Mouse (Mus musculus) liver, embryonic 14.5 days (tissue): Measurements from ENCODE around the gene Usp2. TPM values are rescaled to one million over a fixed set of nuclear protein-coding genes. Genes with fewer than 3 reads are reported as not detected.

ENCODE experiments used
- ATAC-seq: fragments of 200-750 bp; cut with Nextera tagmentation; 2 replicates; pipeline ENCODE4 v1.8.0; 2017; ENCODE audit warnings: moderate number of reproducible peaks, mild to moderate bottlenecking, moderate library complexity; ENCODE audit not compliant: insufficient read depth
- DNase-seq, 3 experiments: peaks; one replicate each; pipeline ENCODE4 v3.0.0-alpha.2; 2012 to 2013; ENCODE audit warnings: low read depth in 3 of 3, low spot score in 3 of 3
- H3K27ac ChIP-seq: fragments of 300-500 bp; sonication (generic); 2 replicates; pipeline ENCODE4 v1.5.1; 2014; ENCODE audit warnings: moderate library complexity, mild to moderate bottlenecking, control low read depth, inconsistent platforms
- H3K27me3 ChIP-seq: fragments of 300-500 bp; sonication (generic); 2 replicates; pipeline ENCODE4 v1.6.1; 2014; ENCODE audit warnings: mild to moderate bottlenecking, low read length, moderate library complexity; ENCODE audit not compliant: control insufficient read depth, insufficient read depth
- H3K36me3 ChIP-seq: fragments of 300-500 bp; sonication (generic); replicated peaks from 2 replicates; pipeline ENCODE4 v1.6.1; 2014; ENCODE audit warnings: low read depth; ENCODE audit not compliant: control insufficient read depth, insufficient read depth
- H3K4me1 ChIP-seq, 2 experiments: fragments of 200-500 bp in 1 of 2; fragments of 300-500 bp in 1 of 2; sonication (generic) in 1 of 2; replicated peaks; 2 replicates each; pipeline ENCODE4 v1.6.1; 2012 to 2014; ENCODE audit warnings: antibody characterized with exemption in 1 of 2, inconsistent platforms in 1 of 2, low read length in 1 of 2; ENCODE audit not compliant: control insufficient read depth in 2 of 2, insufficient read depth in 2 of 2
- H3K4me2 ChIP-seq: fragments of 300-500 bp; sonication (generic); 2 replicates; pipeline ENCODE4 v1.6.1; 2014; ENCODE audit warnings: low read depth, mild to moderate bottlenecking, control low read depth, moderate library complexity
- H3K4me3 ChIP-seq, 2 experiments: fragments of 200-500 bp in 1 of 2; fragments of 300-500 bp in 1 of 2; sonication (generic) in 1 of 2; 2 replicates each; pipeline ENCODE4 v1.5.1; 2012 to 2014; ENCODE audit warnings: low read depth in 2 of 2, low read length in 2 of 2, mild to moderate bottlenecking in 2 of 2, control low read depth in 1 of 2, inconsistent platforms in 1 of 2, moderate library complexity in 1 of 2; ENCODE audit not compliant: insufficient read depth in 1 of 2
- H3K9ac ChIP-seq: fragments of 300-500 bp; sonication (generic); replicated peaks from 2 replicates; pipeline ENCODE4 v1.6.1; 2014; ENCODE audit warnings: mild to moderate bottlenecking, control low read depth, moderate library complexity
- H3K9me3 ChIP-seq: fragments of 300-500 bp; sonication (generic); 2 replicates; pipeline ENCODE4 v1.6.1; 2016; ENCODE audit warnings: low read length, mixed read lengths; ENCODE audit not compliant: control insufficient read depth
- CTCF ChIP-seq: IDR thresholded peaks from 2 replicates; pipeline ENCODE4 v1.5.1; 2016; ENCODE audit warnings: antibody characterized with exemption, low read depth, control low read depth
- EP300 ChIP-seq: IDR thresholded peaks from 2 replicates; pipeline ENCODE4 v1.6.1; 2016; ENCODE audit warnings: antibody characterized with exemption, low read depth
- WGBS: fragments of 180-500 bp; shearing (Covaris S2); extraction: QIAGEN DNeasy Blood & Tissue Kit; methylation state at CpG from one replicate; pipeline ENCODE4 v1.1.7; 2014; ENCODE audit not compliant: insufficient replicate concordance; 5-methylcytosine and 5-hydroxymethylcytosine counted together
- polyA plus RNA-seq, 2 experiments: library from polyadenylated mRNA; depleted of rRNA in 1 of 2; stranded (reverse) in 1 of 2; unstranded in 1 of 2; fragments of >200 nt; fragmentation: Nextera tagmentation in 1 of 2; extraction: Ambion mirVana in 1 of 2; gene quantifications; 2 replicates each; pipeline versions ENCODE4 v1.2.1 to v1.2.3; 2012 to 2014

Gene Usp2
- polyA plus RNA-seq, 2 experiments = 0.27 to 1.6 TPM

DNA sequence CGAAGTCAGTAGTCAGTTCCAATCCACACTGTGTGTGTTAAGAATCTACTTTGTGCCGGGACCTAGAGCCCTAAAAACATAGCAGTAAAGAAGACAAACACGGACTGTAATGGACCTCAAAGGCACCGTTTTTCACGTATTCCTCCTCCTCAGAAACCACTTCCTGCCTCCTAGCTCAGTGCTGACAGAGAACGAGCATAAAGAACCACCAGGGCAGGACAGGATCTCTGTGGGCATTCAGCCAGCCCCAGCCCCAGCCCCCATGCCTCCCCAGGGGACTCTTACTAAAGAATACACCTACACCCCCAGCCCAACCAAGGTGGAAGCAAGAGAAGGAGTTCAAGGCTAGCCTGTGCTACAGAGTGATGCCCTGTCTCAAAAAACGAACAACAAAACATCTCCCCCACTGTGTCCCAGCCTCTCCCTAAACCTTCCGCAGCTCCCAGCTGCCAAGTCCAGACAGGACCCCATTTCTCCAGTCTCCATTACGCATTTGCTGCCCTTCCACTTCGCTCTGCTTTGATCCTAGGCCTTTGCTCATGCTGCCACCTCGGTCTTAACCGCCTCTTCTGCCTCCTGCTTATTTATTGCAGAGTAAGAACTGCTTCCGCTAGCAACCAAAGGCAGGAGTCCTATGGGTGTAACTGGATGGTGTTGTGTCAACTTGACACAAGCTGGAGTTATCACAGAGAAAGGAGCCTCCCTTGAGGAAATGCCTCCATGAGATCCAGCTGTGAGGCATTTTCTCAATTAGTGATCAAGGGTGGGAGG, 32.7 kb upstream of the Usp2 start:
- TF ChIP-seq EP300 = no peak
- TF ChIP-seq CTCF = no peak
- no peak overlapping the region for H3K27ac ChIP-seq
- no peak overlapping the region for H3K4me3 ChIP-seq
- H3K36me3 ChIP-seq = no peaks in the 10 kb centered on the region
- H3K9ac ChIP-seq = no peak overlapping the region
- 41% methylated on average over 13 of the region's 13 CpGs for WGBS
- H3K9me3 ChIP-seq = no peaks in the 10 kb centered on the region
- no peak overlapping the region for H3K4me2 ChIP-seq
- ATAC-seq = no peak
- no peaks in the 10 kb centered on the region for H3K4me1 ChIP-seq
- DNase-seq = no peak
- no peaks in the 10 kb centered on the region for H3K27me3 ChIP-seq

DNA sequence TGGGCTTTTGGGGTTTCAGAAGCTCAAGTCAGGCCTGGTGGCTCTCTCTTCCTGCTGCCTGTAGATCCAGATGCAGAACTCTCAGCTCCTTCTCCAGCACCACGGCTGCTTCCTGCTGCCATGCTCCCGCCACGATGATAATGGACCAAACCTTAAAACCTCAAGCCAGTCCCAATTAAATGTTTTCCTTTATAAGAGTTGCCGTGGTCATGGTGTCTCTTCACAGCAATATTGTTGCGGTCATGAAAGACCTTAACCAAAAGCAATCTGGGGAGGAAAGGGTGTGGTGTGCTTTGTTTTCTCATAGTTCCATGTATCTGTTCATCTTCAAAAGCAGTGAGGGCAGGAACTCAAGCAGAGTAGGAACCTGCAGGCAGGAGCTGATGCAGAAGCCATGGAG, 29.7 kb upstream of the Usp2 start:
- WGBS = 67% methylated on average over 5 of the region's 5 CpGs
- H3K4me2 ChIP-seq = no peak overlapping the region
- no peak for TF ChIP-seq EP300
- TF ChIP-seq CTCF = no peak

DNA sequence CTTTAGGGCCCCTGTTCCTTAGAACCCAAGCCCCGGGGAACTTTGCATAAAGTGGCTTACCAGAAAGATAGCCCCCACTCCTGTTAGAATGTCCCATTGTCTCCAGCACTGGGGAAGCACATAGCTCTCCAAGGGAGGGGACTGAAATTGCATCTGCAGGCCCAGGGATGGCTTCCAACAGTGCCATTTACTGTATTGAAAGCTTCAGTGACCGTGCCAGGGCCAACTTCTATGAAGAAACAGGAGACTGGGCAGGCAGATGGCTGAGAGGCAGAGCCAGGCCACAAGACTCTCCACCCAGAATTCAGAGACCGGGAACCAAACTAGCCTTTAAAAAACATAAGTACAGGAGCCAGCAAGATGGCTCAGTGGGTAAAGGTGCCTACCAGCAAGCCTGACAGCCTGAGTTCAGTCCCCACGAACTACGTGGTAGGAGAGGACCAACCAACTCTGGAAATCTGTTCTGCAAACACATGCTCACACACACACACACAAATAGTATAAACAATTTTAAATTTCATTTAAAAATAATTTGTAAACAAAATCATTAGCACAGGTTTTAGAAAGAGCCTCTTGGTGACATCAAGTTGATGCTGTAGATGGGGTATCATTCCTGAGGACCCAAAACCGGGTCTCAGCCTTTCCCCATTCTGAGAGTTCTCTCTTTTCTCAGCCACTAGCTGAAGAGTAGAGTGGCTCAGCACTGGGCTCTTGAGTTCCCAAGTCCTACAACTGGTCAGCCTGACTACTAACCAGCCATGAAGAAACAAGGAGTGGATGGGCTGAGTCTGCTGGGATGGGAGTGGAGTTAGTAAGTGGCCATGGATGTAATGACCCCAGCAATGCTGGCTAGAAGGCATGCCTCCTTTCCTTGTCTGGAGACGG, 25.1 kb upstream of the Usp2 start:
- H3K9me3 ChIP-seq = no peaks in the 10 kb centered on the region
- WGBS = 62% methylated on average over 7 of the region's 7 CpGs
- H3K4me2 ChIP-seq = no peak overlapping the region
- H3K27me3 ChIP-seq = peaks cover 27% of the 10 kb centered on the region
- no peaks in the 10 kb centered on the region for H3K36me3 ChIP-seq
- TF ChIP-seq CTCF (no peak), EP300 (no peak)
- no peak for ATAC-seq
- no peaks in the 10 kb centered on the region for H3K4me1 ChIP-seq
- H3K27ac ChIP-seq = no peak overlapping the region
- no peak for DNase-seq
- H3K9ac ChIP-seq = no peak overlapping the region
- H3K4me3 ChIP-seq = no peak overlapping the region

More for the DNA sequence above, 29.7 kb upstream of the Usp2 start:
- ATAC-seq (no peak), DNase-seq (no peak)
- H3K4me1 ChIP-seq = no peaks in the 10 kb centered on the region
- no peaks in the 10 kb centered on the region for H3K9me3 ChIP-seq
- H3K9ac ChIP-seq = no peak overlapping the region
- H3K27me3 ChIP-seq = peaks cover under 1% of the 10 kb centered on the region; the same call in 1 of the 2 replicates
- no peak overlapping the region for H3K4me3 ChIP-seq
- H3K27ac ChIP-seq = no peak overlapping the region
- H3K36me3 ChIP-seq = no peaks in the 10 kb centered on the region

DNA sequence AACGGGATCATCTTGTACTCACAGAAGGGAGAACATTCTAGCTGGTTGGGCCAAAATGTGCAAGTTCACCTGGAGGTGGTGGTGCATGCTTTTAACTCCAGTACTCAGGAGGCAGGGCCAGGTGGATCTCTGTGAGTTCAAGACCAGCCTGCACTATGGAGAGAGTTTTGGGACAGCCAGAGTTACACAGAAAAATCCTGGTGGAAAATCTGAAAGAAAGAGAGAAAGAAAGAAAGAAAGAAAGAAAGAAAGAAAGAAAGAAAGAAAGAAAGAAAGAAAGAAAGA, 24.5 kb upstream of the Usp2 start:
- Histone ChIP-seq H3K4me1 (no peaks in the 10 kb centered on the region), H3K9me3 (no peaks in the 10 kb centered on the region), H3K36me3 (no peaks in the 10 kb centered on the region), H3K27ac (no peak overlapping the region), H3K4me2 (no peak overlapping the region), H3K4me3 (no peak overlapping the region), H3K27me3 (peaks cover 27% of the 10 kb centered on the region), H3K9ac (no peak overlapping the region)
- TF ChIP-seq EP300 (no peak), CTCF (no peak)
- DNase-seq (no peak), ATAC-seq (no peak)
- WGBS = 86% methylated on average over 1 of the region's 1 CpGs
